Mouse (Mus musculus) intestine, postnatal 0 days (tissue): Measurements from ENCODE around the gene March1. TPM values are rescaled to one million over a fixed set of nuclear protein-coding genes. Genes with fewer than 3 reads are reported as not detected.

Experiments used
- ATAC-seq: fragments of 200-750 bp; cut with Nextera tagmentation; 2 replicates; pipeline ENCODE4 v1.8.0; 2017; ENCODE audit warnings: mild to moderate bottlenecking, moderate TSS enrichment, moderate library complexity
- H3K27ac ChIP-seq: fragments of 300-500 bp; sonication (generic); 2 replicates; pipeline ENCODE4 v1.5.1; 2014; ENCODE audit warnings: mild to moderate bottlenecking, low read depth, low read length, moderate library complexity
- H3K27me3 ChIP-seq: fragments of 300-500 bp; sonication (generic); replicated peaks from 2 replicates; pipeline ENCODE4 v1.6.1; 2014; ENCODE audit warnings: low read length, mixed read lengths; ENCODE audit not compliant: control insufficient read depth, insufficient read depth
- H3K36me3 ChIP-seq: fragments of 300-500 bp; sonication (generic); 2 replicates; pipeline ENCODE4 v1.6.1; 2014; ENCODE audit warnings: mild to moderate bottlenecking, moderate library complexity; ENCODE audit not compliant: control insufficient read depth, insufficient read depth
- H3K4me1 ChIP-seq: fragments of 300-500 bp; sonication (generic); replicated peaks from 2 replicates; pipeline ENCODE4 v1.6.1; 2014; ENCODE audit warnings: antibody characterized with exemption, low read length, mixed read lengths; ENCODE audit not compliant: control insufficient read depth, insufficient read depth
- H3K4me2 ChIP-seq: fragments of 300-500 bp; sonication (generic); replicated peaks from 2 replicates; pipeline ENCODE4 v1.6.1; 2014; ENCODE audit warnings: low read depth, mild to moderate bottlenecking, moderate library complexity
- H3K4me3 ChIP-seq: fragments of 300-500 bp; sonication (generic); 2 replicates; pipeline ENCODE4 v1.5.1; 2014; ENCODE audit warnings: low read depth, low read length
- H3K9ac ChIP-seq: fragments of 300-500 bp; sonication (generic); 2 replicates; pipeline ENCODE4 v1.6.1; 2014; ENCODE audit warnings: mild to moderate bottlenecking, low read depth, low read length
- H3K9me3 ChIP-seq: fragments of 300-500 bp; sonication (generic); 2 replicates; pipeline ENCODE4 v1.6.1; 2016; ENCODE audit warnings: mixed run types; ENCODE audit not compliant: control insufficient read depth
- CTCF ChIP-seq: sonication (generic); IDR thresholded peaks from 2 replicates; pipeline ENCODE4 v1.5.1; 2016; ENCODE audit warnings: low read depth, mild to moderate bottlenecking, control low read depth, antibody characterized with exemption, moderate library complexity
- WGBS: fragments of 180-500 bp; shearing (Covaris S2); extraction: QIAGEN DNeasy Blood & Tissue Kit; methylation state at CpG from one replicate; pipeline ENCODE4 v1.1.7; 2014; 5-methylcytosine and 5-hydroxymethylcytosine counted together
- polyA plus RNA-seq: library from polyadenylated mRNA; unstranded; fragments of >200 nt; fragmentation: Nextera tagmentation; extraction: Ambion mirVana; gene quantifications from 2 replicates; pipeline ENCODE4 v1.2.1, GENCODE M21; 2015

Gene March1
- polyA plus RNA-seq, 1 experiment from 2014 or later: 0.51 TPM

- no peak for ATAC-seq
- 92% methylated on average over 7 of the region's 7 CpGs for WGBS
- Histone ChIP-seq H3K9ac (no peak overlapping the region), H3K4me3 (no peak overlapping the region), H3K9me3 (no peaks in the 10 kb centered on the region), H3K36me3 (no peaks in the 10 kb centered on the region), H3K4me1 (no peaks in the 10 kb centered on the region), H3K27ac (no peak overlapping the region), H3K4me2 (no peak overlapping the region), H3K27me3 (no peaks in the 10 kb centered on the region)
- TF ChIP-seq CTCF: no peak
These were observed 586.2 kb downstream of the March1 start for GRCm38 (mm10) chr8:66203814-66204438.

- Histone ChIP-seq H3K27me3 (no peaks in the 10 kb centered on the region), H3K9me3 (no peaks in the 10 kb centered on the region), H3K4me1 (no peaks in the 10 kb centered on the region), H3K9ac (no peak overlapping the region), H3K4me3 (no peak overlapping the region), H3K27ac (no peak overlapping the region), H3K4me2 (no peak overlapping the region), H3K36me3 (no peaks in the 10 kb centered on the region)
- ATAC-seq: no peak
- TF ChIP-seq CTCF: no peak
- 63% methylated on average over 2 of the region's 2 CpGs for WGBS
These were observed 591.9 kb downstream of the March1 start for GRCm38 (mm10) chr8:66209553-66209952.

DNA sequence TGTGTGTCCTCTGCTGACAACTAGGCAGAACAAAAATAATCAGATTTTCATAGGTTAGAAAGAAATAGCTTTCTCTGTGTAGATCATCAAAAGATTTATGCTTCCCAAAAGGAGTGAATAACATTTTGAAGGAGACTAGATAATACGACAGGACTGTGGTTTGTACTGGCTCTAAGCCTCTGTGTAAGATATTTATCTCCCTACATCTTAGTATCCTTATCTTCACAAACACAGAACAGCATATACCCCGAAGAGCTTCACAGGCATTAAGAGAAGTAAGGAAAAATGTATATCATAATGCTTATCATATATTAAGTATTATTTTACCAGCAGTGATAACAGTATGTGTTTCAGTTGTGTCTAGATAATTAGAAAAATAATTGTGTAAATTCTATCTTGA, 592.6 kb downstream of the March1 start:
- no peak overlapping the region for H3K9ac ChIP-seq
- no peak overlapping the region for H3K4me2 ChIP-seq
- H3K4me1 ChIP-seq: no peaks in the 10 kb centered on the region
- no peak for ATAC-seq
- H3K27me3 ChIP-seq: no peaks in the 10 kb centered on the region
- TF ChIP-seq CTCF: no peak
- H3K4me3 ChIP-seq: no peak overlapping the region
- no peak overlapping the region for H3K27ac ChIP-seq
- H3K36me3 ChIP-seq: no peaks in the 10 kb centered on the region
- 56% methylated on average over 2 of the region's 2 CpGs for WGBS
- H3K9me3 ChIP-seq: no peaks in the 10 kb centered on the region

DNA sequence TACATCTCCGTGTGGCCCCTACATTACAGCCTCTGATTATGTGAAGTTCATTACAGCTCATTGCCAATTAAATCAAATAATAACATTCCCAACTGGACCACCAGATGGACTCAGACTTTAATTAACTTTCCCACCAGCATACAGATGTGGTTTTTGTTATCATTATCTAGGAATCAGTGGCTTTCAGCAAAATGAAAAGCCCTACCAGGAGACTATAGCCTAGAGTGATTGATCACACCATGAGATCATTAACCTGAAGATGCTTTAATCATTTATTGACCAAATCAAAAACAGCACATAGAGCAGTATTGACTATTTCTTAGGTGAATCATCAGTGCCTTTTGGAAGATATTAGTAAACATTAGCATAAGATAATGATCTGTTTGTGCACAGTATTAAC, 602.3 kb downstream of the March1 start:
- WGBS: 80% methylated on average over 1 of the region's 1 CpGs
- Histone ChIP-seq H3K9ac (no peak overlapping the region), H3K9me3 (no peaks in the 10 kb centered on the region), H3K27me3 (no peaks in the 10 kb centered on the region), H3K4me1 (no peaks in the 10 kb centered on the region), H3K36me3 (no peaks in the 10 kb centered on the region), H3K4me3 (no peak overlapping the region), H3K27ac (no peak overlapping the region), H3K4me2 (no peak overlapping the region)
- no peak for ATAC-seq
- TF ChIP-seq CTCF: no peak

- no peak overlapping the region for H3K4me2 ChIP-seq
- no peak for TF ChIP-seq CTCF
- WGBS: 81% methylated on average over 2 of the region's 2 CpGs
- H3K4me3 ChIP-seq: no peak overlapping the region
- no peaks in the 10 kb centered on the region for H3K9me3 ChIP-seq
- H3K27me3 ChIP-seq: no peaks in the 10 kb centered on the region
- no peaks in the 10 kb centered on the region for H3K4me1 ChIP-seq
- no peak overlapping the region for H3K27ac ChIP-seq
- H3K36me3 ChIP-seq: no peaks in the 10 kb centered on the region
- H3K9ac ChIP-seq: no peak overlapping the region
- ATAC-seq: no peak
These were observed 612.2 kb downstream of the March1 start for GRCm38 (mm10) chr8:66229931-66230330.

DNA sequence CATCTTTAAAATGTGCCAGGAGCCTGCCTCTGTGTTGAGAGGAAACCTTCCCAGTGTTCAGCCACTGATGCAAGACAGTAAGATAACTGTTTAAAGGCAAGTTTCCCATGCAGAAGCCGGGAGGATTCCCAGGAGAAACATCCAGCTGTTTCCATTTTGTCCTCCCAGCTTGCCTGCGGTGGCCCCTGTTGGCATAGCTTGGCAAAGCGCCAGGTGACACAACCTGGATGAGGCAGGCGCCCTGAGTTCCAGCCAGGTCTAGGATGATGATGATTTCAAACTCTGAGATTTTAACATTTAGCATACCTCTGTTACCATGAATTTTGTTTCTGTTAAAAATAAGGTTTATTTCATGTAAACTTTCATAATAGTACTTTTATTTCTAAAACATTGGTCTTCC, 651.8 kb downstream of the March1 start:
- Histone ChIP-seq H3K4me2 (no peak overlapping the region), H3K9me3 (no peaks in the 10 kb centered on the region), H3K27me3 (no peaks in the 10 kb centered on the region), H3K4me3 (no peak overlapping the region), H3K4me1 (no peaks in the 10 kb centered on the region), H3K27ac (no peak overlapping the region), H3K36me3 (no peaks in the 10 kb centered on the region), H3K9ac (no peak overlapping the region)
- no peak for ATAC-seq
- TF ChIP-seq CTCF: no peak
- WGBS: 59% methylated on average over 4 of the region's 4 CpGs

DNA sequence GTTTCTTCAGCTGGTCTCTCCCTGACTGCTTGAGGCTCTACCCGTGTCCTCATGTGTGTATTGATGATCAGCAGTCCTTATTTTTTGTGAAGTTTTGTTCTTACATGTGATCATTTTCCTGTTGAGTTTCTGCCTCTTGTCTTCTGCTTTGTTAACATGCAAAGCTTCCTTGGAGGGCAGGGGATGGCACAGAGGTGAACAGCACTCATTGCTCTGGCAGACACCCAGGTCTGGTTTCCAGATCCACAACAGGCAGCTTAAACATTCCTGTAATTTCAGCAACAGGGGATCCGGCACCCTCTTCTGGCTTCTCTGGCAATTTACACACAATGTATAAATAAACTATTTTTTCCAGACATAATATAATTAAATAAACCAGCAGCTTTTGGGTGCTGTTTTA, 652.4 kb downstream of the March1 start:
- Histone ChIP-seq H3K4me2 (no peak overlapping the region), H3K27me3 (no peaks in the 10 kb centered on the region), H3K4me1 (no peaks in the 10 kb centered on the region), H3K9ac (no peak overlapping the region), H3K4me3 (no peak overlapping the region), H3K36me3 (no peaks in the 10 kb centered on the region), H3K9me3 (no peaks in the 10 kb centered on the region), H3K27ac (no peak overlapping the region)
- WGBS: 62% methylated on average over 2 of the region's 2 CpGs
- TF ChIP-seq CTCF: no peak
- no peak for ATAC-seq
